Comparison of ENCODE assay signal across 8 mouse cellular contexts in genomic region chr12:119237921-119238695, GRCm38 (mm10). TPM values are rescaled to one million over a fixed set of nuclear protein-coding genes. Genes with fewer than 3 reads are reported as not detected.
A peak's percentile ranks its signal among the peaks of the same experiment; 100 is the strongest.
DNase-seq lines count a peak whose midpoint lies in the region; ATAC-seq and TF ChIP-seq lines count a peak whose summit lies in the region.

No protein-coding gene starts in this region.

- CTCF ChIA-PET in Patski (lab: Charles Lee), result interaction anchor here (1.4 to 2.0 kb wide), 4 partner anchors 7 to 27 kb away, joined by 3 to 6 read pairs (median 3); no protein-coding TSS in a partner anchor

- POLR2A ChIA-PET in Patski (lab: Charles Lee), result no interaction called here

- peak; percentile 83 for ATAC-seq in Patski
- ATAC-seq in hindbrain, embryonic 15.5 days (ENCODE audit: low FRiP score, low read depth), result peak; percentile 80

- H3K4me2 ChIP-seq in hindbrain, embryonic 15.5 days, result peak overlapping the region; percentile 75

- H3K27ac ChIP-seq in hindbrain, embryonic 15.5 days (replicated peaks), result peak overlapping the region; percentile 89
- H3K27ac ChIP-seq in macrophage, result no peak overlapping the region

- H3K79me2 ChIP-seq in macrophage (ENCODE audit: inconsistent target), result no peaks in the 10 kb centered on the region

- under 1% methylated on average over 35 of the region's 35 CpGs for WGBS in hindbrain, embryonic 15.5 days
- WGBS in macrophage (ENCODE audit: missing documents), result 7% methylated on average over 35 of the region's 35 CpGs

- H3K27me3 ChIP-seq in Patski, result peaks cover 3% of the 10 kb centered on the region
- no peaks in the 10 kb centered on the region for H3K27me3 ChIP-seq in hindbrain, embryonic 15.5 days

- H3K9me3 ChIP-seq in hindbrain, embryonic 15.5 days, result no peaks in the 10 kb centered on the region

- in situ Hi-C loops in Patski (cut with MboI; ENCODE audit: low pct_unique_long_range_greater_than_20kb), result loop anchor here (10.0 kb wide), 1 partner anchor 187 kb away; no protein-coding TSS in a partner anchor

- H3K4me1 ChIP-seq in hindbrain, embryonic 15.5 days (replicated peaks), result peaks cover 31% of the 10 kb centered on the region

- no peak for DNase-seq in Patski (ENCODE audit: low read depth, low spot score)
- peak; percentile 75 to 77 for DNase-seq in cerebellum, postnatal 10 days
- peak; percentile 50 to 56 for DNase-seq in frontal cortex, postnatal 25 days (ENCODE audit: low spot score in 2 of 2)
- DNase-seq in layer of hippocampus, postnatal 36 days, result peak; percentile 81 to 83
- peak; percentile 49 to 69 for DNase-seq in right cerebral cortex, adult 2 months (ENCODE audit: low spot score in 2 of 2)
- no peak for DNase-seq in MN1 (ENCODE audit: low spot score)

- H3K9ac ChIP-seq in hindbrain, embryonic 15.5 days, result peak overlapping the region; percentile 67

- peak overlapping the region; percentile 61 for H3K4me3 ChIP-seq in hindbrain, embryonic 15.5 days
- peak overlapping the region; percentile 24 for H3K4me3 ChIP-seq in macrophage (ENCODE audit: inconsistent target)

- TF ChIP-seq CTCF in Patski (IDR thresholded peaks at IDR 0.05), result no peak

- H3K36me3 ChIP-seq in hindbrain, embryonic 15.5 days, result no peaks in the 10 kb centered on the region
- H3K36me3 ChIP-seq in macrophage (ENCODE audit: inconsistent target), result no peaks in the 10 kb centered on the region

RNA-seq across cellular contexts. Expression of gene Itgb8, which starts 0.5 kb away (rescaled TPM):
- polyA plus RNA-seq in Patski (2021), result 2.2 TPM
- polyA plus RNA-seq in hindbrain, embryonic 15.5 days (2015; fragmentation: Nextera tagmentation; extraction: Ambion mirVana), result 9.9 and 11.1 TPM in 2 replicates
- total RNA-seq in layer of hippocampus, postnatal 36 days (2021), result 10 to 100 TPM; 32.2 to 33.5 TPM
- total RNA-seq in macrophage (2018; cell fraction: chromatin; rRNA removed), result 10 to 100 TPM in 2 of 26 experiments, 1 to 10 TPM in 6, under 1 TPM in 13, not detected in 5; 0.08 to 13.8 (median 0.37) TPM
- 1 to 10 TPM in 2 of 26 experiments, under 1 TPM in 24; 0.03 to 1.4 (median 0.10) TPM for total RNA-seq in macrophage (2018; cell fraction: cytosol; rRNA removed)
- 10 to 100 TPM in 2 of 26 experiments, 1 to 10 TPM in 7, under 1 TPM in 16, not detected in 1; 0.05 to 26.1 (median 0.61) TPM for total RNA-seq in macrophage (2018; cell fraction: nucleus; rRNA removed)
- polyA plus RNA-seq in macrophage (2018), result 0.04 TPM in 2 of 3 replicates, not detected in the other

Comparison
In these comparisons a context has a peak if more than half of its experiments do, and no peak if none do; other contexts are left out.
1. DNase-seq: peak in cerebellum, postnatal 10 days (2 of 2), frontal cortex, postnatal 25 days (2 of 2), layer of hippocampus, postnatal 36 days (2 of 2) and right cerebral cortex, adult 2 months (2 of 2); none in Patski (single experiment) and MN1 (single experiment).